Mouse (Mus musculus) hindbrain, embryonic 10.5 days (tissue): ENCODE results near the gene Mrpl9. TPM values are rescaled to one million over a fixed set of nuclear protein-coding genes. Genes with fewer than 3 reads are reported as not detected.

Source experiments
- DNase-seq: peaks from one replicate; pipeline ENCODE4 v3.0.0-alpha.2; 2017; ENCODE audit warnings: low spot score
- H3K27ac ChIP-seq: fragments of 300-500 bp; sonication (generic); 2 replicates; pipeline ENCODE4 v1.5.1; 2016; ENCODE audit warnings: mild to moderate bottlenecking, moderate library complexity
- H3K27me3 ChIP-seq: fragments of 300-500 bp; sonication (generic); 2 replicates; pipeline ENCODE4 v1.6.1; 2016; ENCODE audit warnings: mild to moderate bottlenecking; ENCODE audit not compliant: poor library complexity, insufficient read depth, severe bottlenecking
- H3K36me3 ChIP-seq: fragments of 300-500 bp; sonication (generic); 2 replicates; pipeline ENCODE4 v1.6.1; 2016; ENCODE audit warnings: mild to moderate bottlenecking, moderate library complexity
- H3K4me1 ChIP-seq: fragments of 300-500 bp; sonication (generic); replicated peaks from 2 replicates; pipeline ENCODE4 v1.6.1; 2016; ENCODE audit warnings: mild to moderate bottlenecking
- H3K4me3 ChIP-seq: fragments of 300-500 bp; sonication (generic); 2 replicates; pipeline ENCODE4 v1.5.1; 2016; ENCODE audit warnings: mild to moderate bottlenecking, moderate library complexity
- H3K9me3 ChIP-seq: fragments of 300-500 bp; sonication (generic); 2 replicates; pipeline ENCODE4 v1.6.1; 2016; ENCODE audit warnings: mild to moderate bottlenecking, moderate library complexity
- WGBS: fragments of 180-500 bp; shearing (Covaris S2); methylation state at CpG from one replicate; pipeline ENCODE4 v1.1.7; 2016; 5-methylcytosine and 5-hydroxymethylcytosine counted together
- polyA plus RNA-seq: library from polyadenylated mRNA; unstranded; fragments of >200 nt; fragmentation: Nextera tagmentation; extraction: Ambion mirVana; gene quantifications from 2 replicates; pipeline ENCODE4 v1.2.1, GENCODE M21; 2016

Gene Mrpl9
- polyA plus RNA-seq, 1 experiment from 2014 or later = 71.3 TPM

GRCm38 (mm10) chr3:94434305-94434704, 8.8 kb upstream of the Mrpl9 start:
- 93% methylated on average over 2 of the region's 2 CpGs for WGBS

DNA sequence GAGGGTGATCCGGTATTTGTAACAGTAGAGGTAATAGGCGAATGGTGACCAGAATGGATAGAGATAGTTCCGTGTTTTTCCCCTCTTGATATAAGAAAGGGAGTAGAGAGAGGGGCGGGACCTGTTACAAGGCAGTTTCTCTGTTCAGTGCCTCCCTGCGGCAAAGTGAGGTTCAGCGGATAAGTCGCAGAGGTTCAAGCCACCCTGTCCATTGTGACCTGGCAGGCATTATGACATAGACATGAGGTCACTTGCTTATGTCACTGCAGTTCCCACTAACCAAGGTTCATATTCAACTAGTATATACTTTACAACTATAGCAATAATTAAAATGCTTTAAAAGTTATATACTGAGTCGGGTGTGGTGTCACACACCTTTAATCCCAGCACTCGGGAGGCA, 6.7 kb upstream of the Mrpl9 start:
- WGBS = 83% methylated on average over 9 of the region's 9 CpGs
- no peak for DNase-seq
- Histone ChIP-seq H3K4me1 (no peaks in the 10 kb centered on the region), H3K27ac (no peak overlapping the region), H3K4me3 (no peak overlapping the region), H3K36me3 (no peaks in the 10 kb centered on the region), H3K9me3 (no peaks in the 10 kb centered on the region), H3K27me3 (no peaks in the 10 kb centered on the region)

More at GRCm38 (mm10) chr3:94434305-94434704, 8.8 kb upstream of the Mrpl9 start:
- H3K27ac ChIP-seq = no peak overlapping the region
- no peaks in the 10 kb centered on the region for H3K9me3 ChIP-seq
- no peaks in the 10 kb centered on the region for H3K4me1 ChIP-seq
- no peaks in the 10 kb centered on the region for H3K27me3 ChIP-seq
- DNase-seq = no peak
- 0 out of 2 replicates have a peak, but pooled peaks cover 5% of the 10 kb centered on the region for H3K36me3 ChIP-seq
- no peak overlapping the region for H3K4me3 ChIP-seq

DNA sequence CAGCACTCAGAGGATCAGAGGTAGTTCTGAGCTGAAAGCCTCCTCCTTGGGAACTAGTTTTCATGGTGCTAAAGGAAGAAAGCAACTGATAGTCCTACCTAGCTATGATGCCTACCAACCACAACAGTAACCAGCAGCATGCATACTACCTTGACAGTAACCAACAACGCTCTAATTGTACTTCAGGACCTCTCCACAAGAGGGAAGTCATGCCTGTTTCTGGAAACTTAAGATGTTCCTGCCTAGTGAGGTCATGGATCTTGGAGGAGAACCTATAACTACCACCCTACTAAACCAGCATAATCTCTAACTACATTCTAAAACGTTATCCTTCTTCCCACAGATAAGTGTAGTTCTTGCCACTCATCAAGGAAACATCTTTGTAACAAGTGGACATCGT, 1.9 kb upstream of the Mrpl9 start:
- 40% methylated on average over 3 of the region's 3 CpGs for WGBS
- no peak for DNase-seq
- peaks cover 18% of the 10 kb centered on the region for H3K36me3 ChIP-seq
- H3K4me3 ChIP-seq = no peak overlapping the region
- no peak overlapping the region for H3K27ac ChIP-seq
- no peaks in the 10 kb centered on the region for H3K27me3 ChIP-seq
- peaks cover 12% of the 10 kb centered on the region for H3K4me1 ChIP-seq
- no peaks in the 10 kb centered on the region for H3K9me3 ChIP-seq

GRCm38 (mm10) chr3:94443597-94443964, 463 bp downstream of the Mrpl9 start, which contains the start of gene Oaz3:
TSS of gene Oaz3 (minus strand) at chr3:94443915.
- H3K4me1 ChIP-seq = peaks cover 12% of the 10 kb centered on the region
- no peak for DNase-seq
- under 1% methylated on average over 24 of the region's 24 CpGs for WGBS
- peaks cover 42% of the 10 kb centered on the region for H3K36me3 ChIP-seq
- H3K4me3 ChIP-seq = peak within 1 kb of the TSS; percentile 97
- peak within 1 kb of the TSS; percentile 88 for H3K27ac ChIP-seq
- no peaks in the 10 kb centered on the region for H3K27me3 ChIP-seq
- H3K9me3 ChIP-seq = no peaks in the 10 kb centered on the region

DNA sequence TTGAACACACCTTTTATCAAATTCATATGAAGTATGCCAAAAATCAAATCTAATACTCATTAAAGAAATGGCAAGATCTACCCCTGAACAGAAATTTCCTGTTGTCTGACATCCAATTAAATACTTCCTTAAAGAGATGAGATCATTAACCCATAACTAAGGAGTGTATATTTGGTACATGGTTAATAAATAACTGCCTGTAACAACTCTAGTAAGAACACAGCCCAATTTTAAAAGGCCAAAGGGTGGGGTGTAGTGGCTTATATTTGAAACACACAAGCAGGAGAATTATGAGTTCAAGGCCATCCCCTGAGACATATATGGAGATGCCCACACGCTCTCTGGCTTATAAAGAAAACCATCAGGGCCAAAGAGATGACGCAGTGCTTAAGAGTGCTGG, 6.3 kb downstream of the Mrpl9 start:
- 97% methylated on average over 2 of the region's 2 CpGs for WGBS
- peaks cover 62% of the 10 kb centered on the region for H3K36me3 ChIP-seq

GRCm38 (mm10) chr3:94456529-94457000, 13.4 kb downstream of the Mrpl9 start:
- peak; percentile 87 for DNase-seq
- Histone ChIP-seq H3K27me3 (peaks cover 14% of the 10 kb centered on the region), H3K4me1 (no peaks in the 10 kb centered on the region), H3K4me3 (peak overlapping the region; percentile 37), H3K27ac (no peak overlapping the region), H3K9me3 (peaks cover 8% of the 10 kb centered on the region; the same call in 1 of the 2 replicates), H3K36me3 (no peaks in the 10 kb centered on the region)
- 3% methylated on average over 12 of the region's 12 CpGs for WGBS

More for the DNA sequence above, 6.3 kb downstream of the Mrpl9 start:
- Histone ChIP-seq H3K4me3 (no peak overlapping the region), H3K9me3 (no peaks in the 10 kb centered on the region), H3K4me1 (peaks cover 2% of the 10 kb centered on the region), H3K27ac (no peak overlapping the region), H3K27me3 (no peaks in the 10 kb centered on the region)
- DNase-seq = no peak

DNA sequence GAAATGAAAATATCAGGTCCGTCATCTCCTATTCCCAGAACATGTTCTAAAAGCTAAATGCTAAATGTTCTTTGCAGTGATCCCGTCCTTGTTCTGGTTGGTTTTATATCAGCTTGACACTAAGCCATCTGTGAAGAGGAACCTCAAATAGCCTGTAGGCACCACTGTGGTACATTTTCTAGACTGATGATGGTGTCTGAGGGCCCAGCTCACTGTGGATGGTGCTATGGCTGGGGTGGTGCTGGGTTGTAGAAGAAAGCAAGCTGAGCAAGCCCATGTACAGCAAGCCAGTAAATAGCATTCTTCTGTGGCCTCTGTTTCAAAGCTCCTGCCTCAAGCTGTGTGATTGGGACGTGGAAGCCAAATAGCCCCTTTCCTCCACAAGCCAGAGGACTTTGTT, 13.9 kb downstream of the Mrpl9 start:
- 77% methylated on average over 3 of the region's 3 CpGs for WGBS
- H3K9me3 ChIP-seq = peaks cover 8% of the 10 kb centered on the region; the same call in 1 of the 2 replicates
- no peaks in the 10 kb centered on the region for H3K36me3 ChIP-seq
- H3K4me1 ChIP-seq = no peaks in the 10 kb centered on the region
- peaks cover 14% of the 10 kb centered on the region for H3K27me3 ChIP-seq
- H3K4me3 ChIP-seq = no peak overlapping the region
- DNase-seq = no peak
- no peak overlapping the region for H3K27ac ChIP-seq

DNA sequence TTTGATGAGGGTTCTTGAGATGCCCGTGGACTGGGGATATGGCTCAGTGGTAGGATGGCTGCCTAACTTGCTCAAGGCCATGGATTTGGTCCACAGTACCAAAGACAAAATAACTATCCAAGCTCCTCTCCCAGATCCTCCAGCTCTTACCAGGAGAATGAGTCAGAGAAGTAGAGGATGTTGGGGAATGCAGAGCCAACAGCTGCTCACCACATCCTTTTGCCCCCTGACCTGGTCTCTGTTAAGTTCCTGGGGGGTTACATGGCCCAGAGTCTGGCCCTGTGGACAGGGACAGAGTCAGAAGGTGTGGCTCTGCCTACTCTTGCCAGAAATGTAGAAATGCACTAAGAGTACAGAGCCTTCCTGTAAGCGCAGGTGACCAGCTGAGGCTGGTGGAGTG, 16.7 kb downstream of the Mrpl9 start:
- Histone ChIP-seq H3K4me3 (no peak overlapping the region), H3K4me1 (peaks cover 15% of the 10 kb centered on the region), H3K9me3 (peaks cover 8% of the 10 kb centered on the region; the same call in 1 of the 2 replicates), H3K27ac (no peak overlapping the region), H3K36me3 (no peaks in the 10 kb centered on the region), H3K27me3 (peaks cover 11% of the 10 kb centered on the region)
- no peak for DNase-seq
- 97% methylated on average over 2 of the region's 2 CpGs for WGBS

DNA sequence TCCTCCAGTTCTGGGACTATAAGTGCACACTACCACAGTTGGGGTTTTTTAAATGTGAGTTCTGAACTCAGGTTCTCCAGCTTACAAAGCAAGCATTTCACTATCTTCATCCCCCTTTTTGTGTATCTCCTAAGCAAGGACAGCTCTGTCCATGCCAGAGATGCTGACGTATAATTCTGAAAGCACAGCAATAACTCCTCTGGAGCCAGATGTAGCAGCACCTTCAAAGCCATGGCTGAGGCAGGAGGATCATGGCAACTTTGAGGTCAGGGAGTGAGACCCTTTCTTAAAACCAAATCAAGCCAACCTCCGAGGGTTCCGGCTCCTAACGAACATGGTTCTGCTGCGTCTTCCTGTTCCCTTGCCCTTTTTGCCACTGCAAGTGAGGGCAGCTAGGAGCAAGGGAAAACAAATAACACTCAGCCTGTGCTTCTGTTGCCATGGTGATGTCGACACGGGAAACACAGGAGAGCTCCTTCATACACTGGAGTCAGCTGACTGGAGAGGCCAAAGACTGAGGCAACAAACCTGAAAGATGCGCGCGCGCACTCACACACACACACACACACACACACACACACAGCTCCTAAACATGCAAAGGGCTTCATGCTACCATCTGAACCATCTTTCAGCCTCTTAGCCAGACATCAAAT, 20.9 kb downstream of the Mrpl9 start:
- Histone ChIP-seq H3K9me3 (0 out of 2 replicates have a peak, but pooled peaks cover 4% of the 10 kb centered on the region), H3K27ac (peak overlapping the region; percentile 71)
- 52% methylated on average over 11 of the region's 11 CpGs for WGBS

GRCm38 (mm10) chr3:94465632-94466430, 22.7 kb downstream of the Mrpl9 start:
- no peak for DNase-seq
- Histone ChIP-seq H3K27me3 (no peaks in the 10 kb centered on the region), H3K36me3 (no peaks in the 10 kb centered on the region), H3K4me1 (peaks cover 26% of the 10 kb centered on the region), H3K27ac (peak overlapping the region; percentile 70), H3K9me3 (no peaks in the 10 kb centered on the region), H3K4me3 (no peak overlapping the region)
- 61% methylated on average over 13 of the region's 13 CpGs for WGBS

More for the DNA sequence above, 20.9 kb downstream of the Mrpl9 start:
- no peaks in the 10 kb centered on the region for H3K36me3 ChIP-seq
- H3K27me3 ChIP-seq = no peaks in the 10 kb centered on the region
- H3K4me1 ChIP-seq = peaks cover 26% of the 10 kb centered on the region
- DNase-seq = peak; percentile 59
- no peak overlapping the region for H3K4me3 ChIP-seq

DNA sequence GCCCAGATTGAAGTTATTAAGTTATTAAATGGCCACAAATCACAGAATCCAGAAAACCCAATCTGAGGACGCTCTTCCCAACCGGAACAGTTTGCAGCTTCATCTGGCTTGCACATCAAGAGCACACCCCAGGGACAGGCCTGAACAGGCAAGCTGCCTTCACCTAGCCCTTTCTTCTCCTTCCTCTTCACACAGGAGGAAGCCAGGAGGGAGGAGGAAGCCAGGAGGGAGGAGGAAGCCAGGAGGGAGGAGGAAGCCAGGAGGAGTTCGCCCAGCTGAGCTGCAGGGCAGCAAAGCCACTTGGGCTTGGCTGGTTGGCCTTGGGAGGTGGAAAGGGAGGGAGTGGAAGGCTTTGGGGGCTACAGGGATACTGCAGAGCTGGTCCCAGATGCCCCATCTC, 25.8 kb downstream of the Mrpl9 start:
- Histone ChIP-seq H3K27me3 (no peaks in the 10 kb centered on the region), H3K9me3 (no peaks in the 10 kb centered on the region), H3K4me3 (no peak overlapping the region), H3K36me3 (no peaks in the 10 kb centered on the region), H3K4me1 (peaks cover 40% of the 10 kb centered on the region), H3K27ac (no peak overlapping the region)
- DNase-seq = no peak
- 59% methylated on average over 3 of the region's 3 CpGs for WGBS

DNA sequence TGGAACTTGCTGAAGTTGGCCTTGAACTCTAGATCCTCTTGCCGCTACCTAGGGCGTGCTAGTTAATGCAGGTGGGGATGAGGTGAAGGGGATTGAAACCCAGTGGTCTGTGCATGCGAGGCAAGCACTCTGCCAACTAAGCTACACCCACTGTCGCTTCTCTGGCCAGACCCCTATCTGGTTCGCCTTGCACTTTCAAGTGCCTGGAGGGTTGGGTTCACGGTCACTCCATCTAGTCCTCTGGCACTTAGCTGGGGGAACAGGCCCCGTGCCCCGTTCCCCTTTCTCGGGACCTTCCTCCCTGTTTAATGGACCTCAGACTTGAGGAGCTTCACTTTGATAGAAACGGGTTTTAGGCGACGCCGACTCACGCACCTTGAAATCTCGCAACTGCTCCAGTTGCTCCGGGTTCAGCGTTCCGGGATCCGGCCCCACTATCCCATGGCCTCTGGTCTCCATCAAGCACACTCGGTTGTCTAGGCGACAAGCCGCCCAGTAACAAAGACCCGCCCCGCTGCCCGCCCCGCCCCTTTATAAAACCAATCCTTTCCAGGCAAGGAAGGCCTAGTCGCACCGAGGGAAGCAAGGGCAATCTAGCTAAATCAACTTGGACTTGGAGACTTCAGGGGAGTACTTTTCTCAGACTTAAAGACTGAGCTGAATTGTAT, 29.5 kb downstream of the Mrpl9 start:
- peak overlapping the region; percentile 75 for H3K27ac ChIP-seq
- no peaks in the 10 kb centered on the region for H3K9me3 ChIP-seq
- H3K36me3 ChIP-seq = no peaks in the 10 kb centered on the region
- DNase-seq = peak; percentile 84
- 10% methylated on average over 28 of the region's 28 CpGs for WGBS
- H3K4me3 ChIP-seq = peak overlapping the region; percentile 47
- H3K4me1 ChIP-seq = peaks cover 40% of the 10 kb centered on the region
- H3K27me3 ChIP-seq = no peaks in the 10 kb centered on the region
